Mouse (Mus musculus) inflammation-experienced regulatory T-cells, adult 6 months (primary cell): ENCODE results near the gene Spdya. TPM values are rescaled to one million over a fixed set of nuclear protein-coding genes. Genes with fewer than 3 reads are reported as not detected.
"Not testable (repeated sequence)": the region's sequence is repeated elsewhere in the genome, so short reads cannot be mapped to it uniquely, and the experiment has no call there.

ENCODE experiments used
- ATAC-seq: one replicate; pipeline ENCODE4 v1.8.0; 2017
- polyA plus RNA-seq, 3 experiments: library from polyadenylated mRNA; unstranded; fragments of 100-300 nt; shearing (Covaris generic); gene quantifications; one replicate each; pipeline ENCODE4 v1.2.1; 2017

Gene Spdya
- polyA plus RNA-seq, result 1 to 10 TPM in 1 of 3 experiments, under 1 TPM in 2; 0.40 to 1.1 (median 0.67) TPM

DNA sequence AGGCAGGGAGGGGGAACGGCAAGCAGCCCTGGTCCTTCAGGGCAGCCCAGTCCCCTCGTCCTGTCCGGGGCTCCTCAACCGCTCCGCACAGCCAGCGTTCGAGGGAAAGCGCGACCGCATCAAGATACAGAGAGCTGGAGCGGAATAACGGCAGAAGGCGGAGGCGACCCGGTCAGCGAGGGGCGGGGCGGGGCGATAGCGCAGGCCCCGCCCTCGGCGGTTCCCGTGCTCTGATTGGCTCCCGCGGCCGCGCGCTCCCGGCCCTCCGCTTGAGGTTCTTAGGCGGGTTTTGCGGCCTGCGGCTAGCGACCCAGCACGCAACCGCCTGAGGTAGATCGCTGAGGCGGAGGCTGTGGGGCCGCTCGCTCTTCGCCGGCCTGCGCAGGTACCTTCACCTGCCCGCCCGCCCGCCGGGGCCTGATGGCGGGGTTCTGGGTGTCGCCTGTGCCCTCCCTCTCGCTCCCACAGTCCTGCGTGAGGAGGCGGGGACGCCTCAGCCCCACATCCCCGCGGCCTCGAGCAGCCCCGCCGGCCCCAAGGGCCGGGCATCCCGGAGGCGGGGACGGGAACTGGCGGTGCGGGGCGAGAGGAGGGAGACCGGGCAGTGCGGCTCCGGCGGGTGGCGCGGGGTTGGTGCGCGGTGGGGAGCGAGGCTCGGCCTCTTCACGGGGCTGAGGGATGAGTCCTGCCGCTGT lies at the start of gene Spdya:
Gene Spdya (plus strand): TSS at position 305 of the 695 bp plus-strand sequence.
- ATAC-seq, result peak; percentile 88

DNA sequence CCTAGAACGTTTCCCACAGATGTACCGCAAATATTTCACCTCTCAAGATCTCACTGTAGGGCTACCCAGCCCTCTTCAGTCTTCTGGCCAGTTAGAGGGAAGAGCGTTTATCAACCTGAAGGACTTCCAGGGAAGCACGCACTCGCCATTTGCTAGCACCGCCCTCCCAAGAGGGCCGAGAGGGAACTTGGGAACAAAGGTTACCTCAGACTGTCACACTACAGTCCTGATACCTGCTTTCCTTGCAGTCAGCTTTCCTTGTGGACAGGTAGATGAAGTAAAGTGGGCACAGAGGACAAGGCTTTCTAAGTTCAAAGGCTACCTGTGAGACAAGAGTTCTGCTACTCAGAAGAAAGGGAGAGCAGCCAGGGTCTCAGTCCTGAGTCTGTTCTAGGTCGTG lies 45.0 kb upstream of the Spdya start:
- ATAC-seq, result no peak

DNA sequence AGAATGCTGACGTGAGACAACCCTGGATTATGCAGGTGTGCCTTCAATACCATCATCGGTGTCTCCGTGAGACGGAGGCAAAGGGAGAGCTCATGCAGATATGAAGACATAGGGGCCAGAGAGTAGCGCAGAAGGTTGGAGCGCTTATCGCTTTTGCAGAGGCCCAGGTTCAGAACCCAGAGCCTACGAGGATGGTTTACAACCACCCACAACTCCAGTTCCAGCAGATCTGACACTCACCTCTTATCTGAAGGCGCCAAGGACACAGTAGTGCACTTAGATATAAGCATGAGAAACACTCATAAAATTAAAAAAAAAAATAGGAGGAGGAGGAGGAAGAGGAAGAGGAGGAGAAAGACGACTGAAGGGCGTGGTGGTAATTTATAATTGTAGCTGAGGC lies 41.6 kb upstream of the Spdya start:
- ATAC-seq, result no peak

DNA sequence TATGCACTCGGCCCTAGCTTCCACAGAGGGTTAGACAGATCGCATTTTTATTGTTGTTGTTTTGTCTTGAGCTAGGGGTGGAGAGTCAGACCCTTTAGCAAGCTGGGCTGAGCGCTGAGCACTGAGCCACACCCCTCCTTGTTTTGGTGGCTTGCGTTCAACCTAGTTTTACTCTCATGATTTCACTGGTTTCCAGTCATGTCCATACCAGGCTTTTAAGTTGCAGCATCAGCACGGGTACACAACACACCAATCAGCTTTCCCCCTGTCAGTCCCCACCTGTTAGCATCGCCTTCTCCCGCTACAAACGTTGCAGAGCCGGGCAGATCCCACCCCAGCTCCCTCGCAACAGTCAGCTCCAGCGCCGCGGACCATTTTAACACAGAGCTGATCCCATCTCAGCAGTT lies 25.6 kb upstream of the Spdya start:
- no peak for ATAC-seq

DNA sequence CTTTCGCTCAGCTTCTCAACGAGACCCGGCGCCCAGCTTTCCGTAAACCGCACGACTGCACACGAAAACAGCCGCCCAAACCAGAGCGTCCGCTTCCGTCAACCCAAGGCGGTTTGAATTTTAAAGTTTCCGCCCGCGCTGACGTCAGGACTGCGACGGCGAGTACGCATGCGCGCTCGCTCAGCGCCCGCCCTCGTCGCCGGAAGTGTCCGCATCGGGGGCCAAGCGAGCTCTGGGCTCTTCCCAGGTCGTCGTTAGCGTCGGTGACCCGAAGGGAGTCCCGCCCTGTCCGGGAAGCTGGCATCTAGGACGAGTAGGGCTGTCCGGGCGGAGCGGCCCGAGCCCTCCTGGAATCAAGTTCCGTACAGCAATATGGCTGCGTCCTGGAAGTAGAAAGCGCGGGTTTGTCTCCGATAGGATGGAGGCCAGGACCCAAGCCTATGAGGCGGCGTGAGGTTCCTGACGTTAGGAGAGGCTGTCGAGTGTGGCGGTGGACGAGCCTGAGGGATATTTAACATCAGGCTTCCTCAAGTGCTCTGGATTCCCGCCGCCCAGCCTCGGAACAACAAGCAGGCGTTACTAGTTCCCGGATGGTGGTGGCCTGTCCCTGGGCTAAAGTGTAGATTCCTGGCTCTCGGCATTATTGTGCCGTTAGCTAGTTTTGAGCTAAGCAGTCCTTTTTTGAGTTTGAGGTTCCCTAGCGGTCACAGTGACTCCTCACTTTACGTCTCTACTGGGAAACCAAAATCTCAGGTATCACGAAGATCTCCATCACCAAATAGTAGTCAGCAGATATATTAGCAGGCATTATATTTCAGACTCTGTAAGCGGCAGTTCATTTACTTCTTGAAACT lies 24.9 kb upstream of the Spdya start, which contains the start of gene Ndc80:
Gene Ndc80 (minus strand): TSS at position 147 of the 854 bp plus-strand sequence.
- ATAC-seq, result peak; percentile 86

DNA sequence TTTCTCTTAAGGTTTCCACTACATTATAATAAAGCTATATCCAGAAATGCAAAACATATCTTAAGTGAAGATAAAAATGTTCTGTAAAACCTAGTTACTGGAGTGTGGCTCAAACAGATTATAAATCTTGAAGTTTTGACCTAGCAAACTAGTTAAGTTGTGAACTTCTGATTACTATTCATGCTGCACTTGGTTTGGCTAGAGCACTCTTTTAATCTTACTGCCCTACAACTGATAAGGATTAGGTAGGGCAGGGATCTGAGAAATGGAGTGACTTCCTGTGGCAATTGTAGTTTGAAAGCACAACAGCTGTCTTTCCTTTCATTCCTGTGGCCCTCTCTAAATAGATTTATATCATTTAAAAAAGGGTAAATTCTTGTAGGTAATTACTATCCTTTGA lies 23.8 kb upstream of the Spdya start:
- no peak for ATAC-seq

DNA sequence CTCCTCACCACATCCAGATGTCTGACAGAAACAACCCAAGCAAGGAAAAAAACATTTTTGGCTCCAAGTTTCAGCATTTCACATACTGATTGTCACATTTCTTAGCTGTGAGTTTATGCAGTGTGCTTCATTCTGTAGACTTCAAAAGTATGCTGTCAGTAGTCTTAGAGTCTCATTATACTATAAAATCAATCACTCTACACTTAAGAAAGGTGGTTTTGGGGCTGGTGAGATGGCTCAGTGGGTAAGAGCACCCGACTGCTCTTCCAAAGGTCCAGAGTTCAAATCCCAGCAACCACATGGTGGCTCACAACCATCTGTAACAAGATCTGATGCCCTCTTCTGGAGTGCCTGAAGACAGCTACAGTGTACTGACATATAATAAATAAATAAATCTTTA lies 16.3 kb upstream of the Spdya start:
- ATAC-seq, result not testable (repeated sequence)

DNA sequence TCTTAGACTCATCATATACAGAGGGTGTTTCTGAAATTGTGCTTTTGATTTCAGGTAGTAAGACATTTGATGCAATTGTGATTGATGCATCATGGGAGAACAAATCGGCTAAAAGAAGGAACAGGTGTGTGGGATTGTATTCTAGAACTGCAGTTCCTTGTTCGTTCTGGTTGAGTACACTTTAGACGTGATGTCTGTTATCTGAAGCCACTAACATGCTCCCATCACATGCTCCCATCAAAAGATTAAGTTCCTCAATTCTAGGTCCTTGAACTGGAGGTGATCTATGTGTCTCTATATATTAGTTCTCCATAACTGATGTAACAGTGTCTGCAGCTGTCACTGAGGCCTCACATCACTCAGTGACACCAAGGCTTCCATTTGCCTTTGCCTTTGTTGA lies 14.7 kb upstream of the Spdya start:
- ATAC-seq, result no peak

DNA sequence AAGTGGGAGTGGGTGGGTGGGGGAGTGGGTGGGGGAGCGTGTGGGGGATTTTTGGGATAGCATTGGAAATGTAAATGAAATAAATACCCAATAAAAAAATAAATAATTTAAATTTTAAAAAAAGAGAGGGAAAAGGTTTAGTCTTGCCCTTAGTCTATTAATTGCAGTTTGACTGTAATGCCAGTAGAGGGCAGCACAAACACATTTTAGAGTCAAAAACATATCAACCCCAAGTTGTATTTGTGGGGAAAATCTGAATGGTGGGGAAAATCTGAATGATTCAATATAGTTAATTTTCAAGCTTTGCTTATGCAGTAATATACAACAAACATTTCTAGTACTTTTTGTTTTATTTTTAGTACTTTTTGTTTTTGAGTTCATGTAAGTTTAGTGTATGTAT lies 3.3 kb upstream of the Spdya start:
- no peak for ATAC-seq

DNA sequence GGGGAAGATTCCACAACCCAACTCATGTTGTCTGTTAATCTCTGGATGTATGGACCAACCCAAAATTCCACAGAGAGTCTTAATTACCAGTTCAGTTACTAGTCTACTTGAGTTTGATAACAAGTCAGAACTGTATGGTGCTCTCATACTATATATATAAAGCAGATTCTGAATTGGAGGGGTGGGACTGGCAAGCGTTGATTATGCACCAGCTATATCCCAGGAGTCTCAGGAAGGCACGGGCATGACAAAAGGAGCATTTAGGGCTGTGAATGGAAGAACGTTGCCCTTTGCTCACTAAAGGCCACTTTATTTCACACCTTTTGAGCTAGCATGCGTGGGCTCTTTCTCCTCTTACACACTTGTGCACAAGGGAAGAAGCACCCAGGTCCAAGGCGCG lies 511 bp upstream of the Spdya start:
- no peak for ATAC-seq

DNA sequence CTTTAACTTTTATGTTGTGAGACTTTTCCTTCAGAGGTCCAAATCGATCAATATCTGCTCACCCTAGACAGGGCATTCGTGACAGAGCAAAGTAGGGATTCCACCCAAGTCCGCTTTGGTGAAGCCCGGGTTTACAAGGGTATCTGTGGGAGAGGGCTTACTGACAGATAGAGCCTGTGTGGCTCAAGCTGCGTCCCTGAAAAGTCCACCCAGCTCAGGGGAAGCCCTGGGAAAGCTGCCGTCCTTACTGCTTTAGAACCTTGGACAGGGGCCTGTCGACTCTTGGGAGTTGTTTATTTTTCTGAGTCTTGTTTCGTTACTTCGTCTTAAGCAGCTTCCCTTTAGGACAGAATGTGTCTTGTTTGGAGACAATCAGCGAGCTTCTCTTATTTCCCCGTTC lies 1.0 kb downstream of the Spdya start:
- ATAC-seq, result no peak

DNA sequence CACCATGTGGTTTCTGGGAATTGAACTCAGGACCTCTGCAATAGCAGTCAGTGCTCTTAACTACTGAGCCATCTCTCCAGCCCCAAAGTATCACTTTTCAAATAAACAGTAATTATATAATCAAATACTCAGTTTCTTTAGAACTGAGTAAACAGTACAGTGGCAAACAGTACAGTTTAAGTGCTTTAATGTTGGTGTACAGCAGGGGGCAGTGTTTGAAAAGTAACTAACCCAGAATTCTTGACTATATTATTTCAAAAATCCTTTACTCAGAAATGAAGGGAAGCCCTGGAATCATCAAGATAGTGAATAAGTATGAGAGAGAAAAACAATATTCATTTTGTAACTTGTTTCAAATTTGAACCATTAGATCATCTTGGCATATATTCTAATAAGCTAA lies 9.8 kb downstream of the Spdya start:
- ATAC-seq, result peak; percentile 63

DNA sequence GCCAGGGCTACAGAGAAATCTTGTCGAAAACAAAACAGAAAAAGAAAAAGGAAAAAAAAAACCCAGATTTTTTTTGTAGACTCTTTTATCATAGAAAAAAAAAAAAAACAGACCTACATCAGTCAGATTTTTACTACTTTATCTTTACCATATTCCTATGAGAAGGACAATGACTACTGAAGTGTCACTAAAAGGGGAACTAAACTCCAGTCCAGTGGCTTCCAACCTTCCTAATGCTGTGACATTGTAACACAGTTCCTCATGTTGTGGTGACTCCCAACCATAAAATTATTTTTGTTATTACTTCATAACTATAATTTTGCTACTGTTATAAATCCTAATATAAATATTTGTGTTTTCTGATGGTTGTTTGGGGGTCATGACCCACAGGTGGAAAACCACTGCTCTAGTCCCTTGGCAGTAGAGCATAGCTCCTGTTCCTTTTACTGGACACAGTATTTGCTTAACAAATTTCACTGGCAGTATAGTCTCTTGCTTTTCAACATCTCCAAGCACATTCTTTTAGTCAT lies 27.4 kb downstream of the Spdya start:
- ATAC-seq, result no peak

DNA sequence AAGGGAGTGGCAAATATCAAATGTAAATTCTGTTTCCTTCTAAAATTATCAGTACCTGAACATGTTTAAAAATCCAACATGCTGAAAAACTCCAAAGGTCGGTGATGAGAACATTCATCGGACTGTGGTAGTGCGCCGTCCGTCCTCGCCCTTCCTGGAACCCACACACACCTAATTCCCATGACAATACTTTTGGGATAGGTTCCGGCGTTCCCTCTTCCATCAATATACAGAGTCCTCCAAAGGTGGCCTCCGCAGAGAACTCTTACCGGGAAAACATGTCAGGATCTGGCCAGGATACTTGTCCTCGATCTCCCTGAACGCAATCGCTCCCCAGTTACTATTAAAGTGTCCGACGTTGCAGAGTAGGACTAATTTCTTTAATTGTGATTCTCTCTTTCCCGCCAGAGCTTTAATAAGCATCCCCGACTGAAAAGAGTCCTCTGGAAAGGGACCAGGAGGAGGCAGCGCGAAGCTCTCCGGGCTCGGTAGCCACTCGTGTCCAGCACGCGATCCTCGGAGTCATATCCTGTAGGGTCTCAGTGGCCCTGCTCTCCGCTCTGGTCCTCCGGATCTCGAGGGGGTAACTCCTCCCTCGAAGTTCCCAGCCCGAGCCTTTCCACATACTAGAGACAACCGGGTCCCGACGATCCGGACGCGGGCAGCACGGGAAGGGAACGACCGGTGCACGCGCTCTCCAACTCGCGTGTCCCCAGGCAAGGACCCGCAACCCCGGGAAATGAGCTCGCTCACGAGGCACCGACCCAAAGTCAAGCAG lies 46.2 kb downstream of the Spdya start:
- ATAC-seq, result peak; percentile 51

DNA sequence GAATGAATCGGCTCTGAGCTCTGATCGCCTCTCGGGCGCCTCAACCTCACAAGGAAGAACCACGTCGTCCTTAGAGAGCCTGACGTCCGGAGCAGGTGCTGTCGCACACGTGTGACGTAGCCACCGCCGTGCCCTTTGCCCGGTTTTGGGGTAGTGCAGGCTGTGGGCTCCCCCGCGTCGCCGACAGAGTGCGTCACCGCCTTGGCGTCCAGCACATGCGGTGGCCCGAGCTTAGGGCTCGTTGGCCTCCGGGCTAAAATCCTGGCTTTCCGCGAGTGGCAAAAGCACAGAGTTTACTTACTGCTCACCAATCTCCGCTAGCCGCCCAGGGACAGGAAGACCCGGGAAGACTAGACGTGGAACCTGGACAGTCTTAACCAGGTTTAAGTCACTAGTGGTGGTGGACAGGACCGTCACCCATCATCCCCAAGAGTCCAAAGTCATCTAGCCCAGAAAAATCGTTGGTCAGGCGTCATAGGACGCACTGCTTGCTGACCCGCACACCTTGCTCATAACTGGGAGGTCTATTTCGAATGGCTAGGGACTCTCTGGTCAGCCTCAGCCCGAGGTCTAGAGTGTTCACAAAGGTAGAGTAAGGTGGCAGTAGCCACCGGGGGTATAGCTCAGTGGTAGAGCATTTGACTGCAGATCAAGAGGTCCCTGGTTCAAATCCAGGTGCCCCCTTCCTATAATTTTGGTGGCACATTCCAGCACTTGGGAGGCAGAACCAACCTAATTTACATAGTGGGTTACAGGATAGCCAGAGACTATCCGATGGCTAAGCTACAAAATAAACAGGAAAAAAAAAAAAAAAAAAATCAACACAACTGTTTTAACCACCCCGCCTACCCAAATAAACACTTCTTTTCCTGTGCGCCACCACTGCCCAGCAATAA lies 47.0 kb downstream of the Spdya start:
- ATAC-seq, result peak; percentile 94

DNA sequence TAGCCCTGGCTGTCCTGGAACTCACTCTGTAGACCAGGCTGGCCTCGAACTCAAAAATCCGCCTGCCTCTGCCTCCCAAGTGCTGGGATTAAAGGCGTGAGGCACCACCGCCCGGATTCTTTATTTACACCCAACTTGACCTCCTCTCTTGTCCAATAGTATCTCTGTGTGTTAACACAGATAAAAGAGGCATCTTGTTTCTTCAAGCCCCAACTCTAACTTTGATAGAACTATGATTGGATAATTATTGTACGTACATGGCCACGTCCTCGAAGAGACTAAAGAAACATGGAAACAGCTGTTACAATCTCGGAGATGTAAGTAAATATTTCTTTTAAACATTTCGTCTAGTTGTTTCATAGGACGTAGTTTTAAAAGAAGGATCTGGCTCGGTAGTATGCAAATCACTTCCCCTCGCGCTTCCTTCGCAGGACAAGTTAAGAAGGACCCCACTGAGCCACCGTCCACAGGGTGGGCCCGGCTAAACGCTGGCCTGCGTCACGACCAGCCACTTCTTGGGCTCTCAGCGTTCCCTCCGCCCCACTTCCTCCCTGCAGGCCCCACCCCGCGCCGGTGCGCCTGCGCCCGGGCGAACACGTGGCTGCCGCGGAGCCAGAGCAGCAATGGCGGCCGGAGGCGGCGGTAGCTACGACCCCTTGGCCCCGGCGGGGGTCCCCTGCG lies 63.9 kb downstream of the Spdya start, which contains the start of gene Wdr43:
Gene Wdr43 (plus strand): TSS at position 258 of the 681 bp plus-strand sequence.
- peak; percentile 93 for ATAC-seq

DNA sequence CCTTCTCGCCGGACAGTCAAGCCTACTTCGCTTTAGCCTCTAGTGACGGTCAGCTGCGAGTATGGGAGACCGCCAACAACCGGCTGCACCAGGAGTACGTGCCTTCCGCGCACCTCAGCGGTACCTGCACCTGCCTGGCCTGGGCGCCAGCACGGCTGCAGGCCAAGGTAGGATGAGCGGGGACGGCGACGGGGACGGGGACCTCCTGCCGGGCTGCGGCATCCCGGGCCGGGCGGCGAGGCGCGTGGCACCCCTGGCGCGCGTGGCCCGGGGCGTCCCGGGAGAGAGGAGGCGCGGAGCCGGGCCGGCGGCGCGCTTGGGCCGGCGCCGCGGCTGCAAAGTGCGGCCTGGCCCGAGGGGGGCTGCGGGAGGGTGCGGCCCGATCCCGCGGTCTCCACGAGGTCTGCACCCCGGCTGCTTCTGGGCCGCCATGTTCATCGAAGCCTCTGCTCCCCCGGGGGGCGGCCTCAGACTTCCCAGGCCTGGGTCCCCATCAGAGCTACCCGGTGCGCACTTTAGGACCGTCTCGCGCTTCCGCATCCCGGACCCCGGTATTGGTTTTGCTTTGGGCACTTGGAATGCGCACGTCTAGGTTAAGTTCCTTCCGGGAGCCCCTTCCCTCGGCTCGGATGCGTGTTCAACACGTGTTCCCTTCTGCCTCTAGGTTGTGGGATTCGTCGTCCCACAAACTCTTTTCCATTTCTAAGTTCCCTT lies 64.6 kb downstream of the Spdya start:
- peak; percentile 12 for ATAC-seq

DNA sequence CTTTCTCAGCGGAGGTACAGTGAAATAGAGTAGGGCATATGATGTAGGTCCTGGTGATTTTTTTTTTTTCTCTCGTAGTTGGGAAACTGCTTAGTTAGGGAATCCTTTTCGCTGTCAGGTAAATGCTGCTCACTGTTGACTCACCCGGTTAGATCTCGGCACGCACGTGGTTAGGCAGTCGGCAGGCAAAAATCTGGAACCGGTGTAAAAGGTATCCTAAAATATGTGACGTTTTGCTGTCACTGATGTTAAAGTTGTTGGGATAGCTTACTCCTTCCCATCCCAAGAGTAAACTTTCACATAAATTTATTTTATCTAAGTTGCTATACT lies 65.1 kb downstream of the Spdya start:
- ATAC-seq, result no peak

DNA sequence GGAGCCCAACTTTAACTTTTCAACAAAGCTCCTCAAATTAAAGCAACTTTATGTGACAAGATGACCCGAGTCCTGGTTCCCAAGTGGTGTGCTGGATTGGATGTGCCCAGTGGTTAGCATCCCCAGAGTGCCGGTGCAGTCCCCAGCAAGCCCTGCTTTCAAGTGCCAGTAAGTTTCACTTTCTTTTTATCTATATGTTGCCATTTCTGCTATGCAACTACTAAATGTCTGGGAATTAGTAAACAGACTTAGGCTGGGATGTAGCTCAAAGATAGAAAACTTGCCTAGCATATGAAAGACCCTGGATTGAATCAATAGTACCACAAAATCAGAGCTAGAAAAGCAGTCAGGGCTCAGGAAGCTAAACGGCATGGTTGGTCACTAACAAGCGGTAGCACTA lies 66.1 kb downstream of the Spdya start:
- peak; percentile 39 for ATAC-seq

DNA sequence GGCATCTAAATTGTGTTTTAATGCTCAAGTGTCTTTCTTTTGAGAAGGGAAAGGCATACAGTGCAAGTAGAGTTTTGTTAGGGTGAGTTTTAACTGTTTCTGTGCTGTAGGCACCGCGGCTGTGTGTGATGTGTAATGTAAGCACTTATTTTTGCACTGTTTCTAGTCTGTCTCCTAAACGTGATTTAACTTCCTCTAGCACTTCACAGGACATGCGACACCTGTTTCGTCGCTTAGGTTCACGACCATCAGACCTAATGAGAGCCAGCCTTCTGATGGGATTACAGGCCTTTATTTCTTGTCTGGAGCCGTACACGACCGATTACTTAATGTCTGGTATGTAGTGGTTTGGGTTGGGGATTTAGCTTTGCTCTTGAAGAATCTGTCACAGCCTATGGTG lies 79.9 kb downstream of the Spdya start:
- no peak for ATAC-seq

DNA sequence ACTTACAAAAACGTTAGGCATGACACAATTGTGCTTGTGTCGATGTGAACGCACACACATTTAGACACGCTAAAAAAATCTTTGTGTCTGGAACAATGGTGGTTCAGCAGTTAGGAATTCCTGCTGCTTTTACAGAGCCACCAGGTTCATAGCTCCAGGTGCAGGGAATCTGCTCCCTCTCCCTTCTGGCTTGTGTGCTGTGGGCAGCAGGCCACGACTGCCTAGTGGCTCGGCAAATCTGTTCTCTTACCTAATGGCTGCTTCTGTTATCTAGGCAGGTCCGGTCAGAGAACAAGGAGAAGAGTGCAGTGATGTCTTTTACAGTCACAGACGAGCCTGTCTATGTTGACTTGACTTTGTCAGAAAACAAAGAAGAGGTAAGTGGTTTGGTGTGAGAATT lies 81.5 kb downstream of the Spdya start:
- ATAC-seq, result no peak
